Mouse (Mus musculus) c-Kit-positive CD71-positive TER-119-negative erythroid progenitor cells, embryonic 14.5 days (primary cell): Measurements from ENCODE around the gene Plekho2.

Experiments used
- DNase-seq: peaks from one replicate; pipeline ENCODE4 v3.0.0-alpha.2; 2013; ENCODE audit warnings: low read depth

Gene Plekho2

GRCm38 (mm10) chr9:65579781-65580371, at the start of gene Plekho2:
Plekho2 (minus strand) TSS chr9:65580040.
- peak; percentile 84 for DNase-seq

GRCm38 (mm10) chr9:65629025-65629766, 49.4 kb upstream of the Plekho2 start, which contains the start of gene Rbpms2:
Rbpms2 (plus strand) TSS chr9:65629648.
- DNase-seq, result no peak

GRCm38 (mm10) chr9:65624266-65624665, 44.4 kb upstream of the Plekho2 start:
- no peak for DNase-seq

- DNase-seq, result no peak
Measured at GRCm38 (mm10) chr9:65622826-65623225, 43.0 kb upstream of the Plekho2 start.

GRCm38 (mm10) chr9:65621666-65622065, 41.8 kb upstream of the Plekho2 start:
- DNase-seq, result no peak

- DNase-seq, result no peak
Measured at GRCm38 (mm10) chr9:65621196-65621595, 41.4 kb upstream of the Plekho2 start.

- DNase-seq, result no peak
Measured at GRCm38 (mm10) chr9:65619311-65619710, 39.5 kb upstream of the Plekho2 start.

- no peak for DNase-seq
Measured at GRCm38 (mm10) chr9:65613098-65613497, 33.3 kb upstream of the Plekho2 start.

DNA sequence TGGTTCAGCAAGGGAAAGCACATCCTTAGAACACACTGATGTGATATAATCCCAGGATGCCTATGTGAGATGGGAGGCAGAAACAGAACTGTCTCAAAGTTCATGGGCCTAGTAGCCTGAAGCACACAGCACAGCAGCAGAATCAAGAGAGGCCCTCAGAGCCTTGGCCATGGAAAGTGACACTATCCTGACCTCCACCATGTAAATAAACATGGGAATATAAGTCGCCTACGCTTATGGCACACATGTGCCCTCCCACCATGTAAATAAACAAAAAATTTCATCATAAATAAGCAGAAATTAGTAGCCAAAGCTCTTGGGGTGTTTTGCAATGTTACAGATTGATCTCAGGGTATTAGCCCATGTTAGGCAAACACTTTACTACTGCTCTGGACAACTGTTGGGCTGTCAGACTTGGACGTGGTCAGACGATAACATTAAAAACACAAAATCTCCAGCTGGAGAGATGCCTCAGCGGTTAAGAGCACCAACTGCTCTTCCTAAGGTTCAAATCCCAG, 32.2 kb upstream of the Plekho2 start:
- no peak for DNase-seq

DNA sequence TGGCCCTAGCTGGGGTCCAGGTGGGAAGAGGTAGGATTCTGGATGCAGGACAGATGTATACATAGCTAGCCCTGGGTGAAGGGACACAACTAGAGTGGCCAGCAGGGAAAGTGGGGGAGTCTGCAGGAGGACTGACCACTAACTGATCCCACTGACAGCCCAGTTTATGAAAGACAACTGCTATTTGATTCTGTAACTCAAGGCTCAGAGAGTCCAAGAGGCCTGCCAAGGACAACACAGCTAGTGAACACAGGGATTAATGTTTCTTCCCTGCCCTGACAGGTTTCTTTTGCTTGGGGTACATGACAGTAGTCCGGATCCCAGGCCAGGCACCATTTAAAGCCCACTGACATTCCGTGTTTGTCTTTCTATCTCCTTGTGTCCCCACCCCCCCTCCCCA, 27.3 kb upstream of the Plekho2 start:
- DNase-seq, result no peak

- DNase-seq, result no peak
Measured at GRCm38 (mm10) chr9:65606321-65607109, 26.7 kb upstream of the Plekho2 start.

DNA sequence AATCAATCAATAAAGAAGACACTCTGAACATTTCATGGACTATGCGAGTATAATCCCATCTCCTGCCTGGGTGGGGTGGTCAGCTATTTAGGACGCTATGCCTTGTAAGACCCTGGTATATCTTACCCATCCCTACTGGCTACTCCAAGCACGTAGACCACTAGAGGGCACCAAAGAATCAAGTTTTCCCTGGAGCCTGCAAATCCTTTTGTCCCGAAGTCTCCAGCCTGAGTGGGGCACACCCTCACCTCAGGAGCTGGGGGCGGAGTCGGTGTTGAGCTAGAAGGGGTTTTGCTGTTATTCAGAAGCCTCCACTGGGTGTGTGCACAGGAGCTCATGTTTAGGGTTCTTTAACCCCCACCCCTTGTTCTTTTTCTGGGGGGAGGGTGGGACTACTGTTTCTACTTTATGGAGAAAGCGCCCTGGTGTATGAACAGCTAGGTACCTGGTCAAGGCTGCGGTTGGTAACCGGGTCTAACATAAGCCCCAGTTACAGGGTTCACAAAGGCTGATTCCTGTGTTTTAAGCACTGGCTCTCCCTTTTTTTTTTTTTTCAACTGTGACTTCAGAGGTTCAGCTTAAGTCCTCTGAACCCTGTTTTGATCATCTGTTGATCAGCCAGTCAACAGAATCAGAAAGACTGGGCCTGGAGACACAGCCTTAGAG, 25.8 kb upstream of the Plekho2 start:
- peak; percentile 77 for DNase-seq

- no peak for DNase-seq
Measured at GRCm38 (mm10) chr9:65603401-65604102, 23.7 kb upstream of the Plekho2 start.

GRCm38 (mm10) chr9:65600951-65601350, 21.1 kb upstream of the Plekho2 start:
- no peak for DNase-seq

GRCm38 (mm10) chr9:65598765-65599249, 19.0 kb upstream of the Plekho2 start:
- no peak for DNase-seq

DNA sequence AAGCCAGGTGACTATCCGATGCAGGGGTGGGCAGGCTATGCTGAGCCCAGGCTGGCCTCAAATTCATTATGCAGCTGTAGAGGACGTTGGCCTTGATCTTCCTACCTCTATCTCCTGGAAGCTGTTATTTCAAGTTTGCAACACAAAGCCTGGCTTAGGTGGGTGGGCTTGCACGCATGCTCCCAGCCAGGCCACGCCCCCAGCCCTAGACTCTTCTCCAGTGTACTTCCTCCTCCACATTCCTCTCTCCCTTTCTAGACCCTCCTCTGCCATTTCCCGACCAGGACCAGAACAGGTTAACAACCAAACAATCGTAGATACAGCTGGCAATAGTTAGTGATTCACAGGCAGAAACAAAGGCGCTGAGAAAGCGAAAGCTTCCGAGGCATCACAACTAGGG, 13.8 kb upstream of the Plekho2 start:
- no peak for DNase-seq

GRCm38 (mm10) chr9:65592721-65593120, 12.9 kb upstream of the Plekho2 start:
- DNase-seq, result no peak

- DNase-seq, result no peak
Measured at GRCm38 (mm10) chr9:65589091-65589490, 9.3 kb upstream of the Plekho2 start.

DNA sequence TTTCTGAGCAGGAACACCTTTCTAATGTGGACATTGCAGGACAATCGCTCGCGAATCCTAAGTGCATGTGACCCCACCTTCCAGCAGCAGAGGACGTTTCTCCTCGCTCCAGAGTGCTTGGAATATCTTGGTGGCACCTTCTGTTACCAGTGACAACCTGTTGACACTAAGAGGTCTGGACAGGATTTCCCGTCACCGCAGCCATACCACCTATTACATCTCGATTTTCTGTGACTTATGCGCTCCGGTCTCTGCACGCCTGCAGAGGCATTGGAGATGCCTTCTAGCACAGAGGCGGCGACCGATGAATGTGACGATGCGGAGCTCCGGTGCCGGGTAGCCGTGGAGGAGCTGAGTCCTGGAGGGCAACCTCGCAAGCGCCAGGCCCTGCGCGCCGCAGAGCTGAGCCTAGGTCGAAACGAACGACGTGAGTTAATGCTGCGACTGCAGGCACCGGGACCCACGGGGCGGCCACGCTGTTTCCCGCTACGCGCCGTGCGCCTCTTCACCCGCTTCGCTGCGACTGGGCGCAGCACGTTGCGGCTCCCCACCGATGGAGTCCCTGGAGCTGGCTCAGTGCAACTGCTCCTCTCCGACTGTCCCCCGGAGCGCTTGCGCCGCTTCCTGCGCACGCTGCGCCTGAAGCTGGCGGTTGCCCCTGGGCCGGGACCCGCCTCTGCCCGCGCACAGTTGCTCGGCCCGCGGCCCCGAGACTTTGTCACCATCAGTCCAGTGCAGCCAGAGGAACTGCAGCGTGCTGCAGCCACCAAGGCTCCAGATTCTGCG, 7.9 kb upstream of the Plekho2 start:
- no peak for DNase-seq

DNA sequence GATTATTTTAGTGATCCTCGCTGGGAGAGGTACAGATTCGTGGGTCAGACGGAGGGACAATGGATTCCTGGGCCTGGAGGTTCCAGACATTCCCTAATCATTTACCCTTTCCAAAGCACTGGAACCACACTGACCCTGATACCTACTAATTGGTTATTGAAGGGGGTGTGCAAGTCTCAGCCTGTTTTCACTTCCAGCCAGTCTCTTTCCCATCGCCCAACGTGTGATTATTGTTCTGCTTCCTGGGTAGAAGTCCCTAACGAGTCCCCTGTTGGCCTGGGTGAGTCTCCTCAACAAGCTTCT, 7.4 kb upstream of the Plekho2 start:
- no peak for DNase-seq
